Mouse (Mus musculus): ENCODE measurements around the gene Hist1h1a.

Hist1h1a gene

DNA sequence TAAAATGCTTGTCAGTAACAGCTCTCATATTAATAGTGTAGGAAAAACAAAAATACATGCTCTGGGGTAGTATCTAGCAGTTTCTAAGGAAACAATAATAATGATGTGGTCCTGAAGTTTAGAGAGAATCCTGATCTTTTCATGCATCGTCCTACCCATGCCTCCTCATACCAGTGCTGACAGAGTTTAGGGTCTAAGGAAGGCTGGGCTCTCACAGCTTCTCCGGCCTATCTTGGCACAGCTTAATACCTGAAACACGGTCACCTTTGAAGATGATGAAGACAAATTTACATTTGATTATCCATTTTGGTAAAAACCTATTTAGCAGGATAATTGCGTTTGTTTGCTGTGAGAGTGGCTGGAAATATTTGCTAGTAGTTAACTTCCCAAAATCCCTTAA lies 19.5 kb upstream of the Hist1h1a start:
- no peak for DNase-seq (ENCODE audit: low read depth, low spot score)

DNA sequence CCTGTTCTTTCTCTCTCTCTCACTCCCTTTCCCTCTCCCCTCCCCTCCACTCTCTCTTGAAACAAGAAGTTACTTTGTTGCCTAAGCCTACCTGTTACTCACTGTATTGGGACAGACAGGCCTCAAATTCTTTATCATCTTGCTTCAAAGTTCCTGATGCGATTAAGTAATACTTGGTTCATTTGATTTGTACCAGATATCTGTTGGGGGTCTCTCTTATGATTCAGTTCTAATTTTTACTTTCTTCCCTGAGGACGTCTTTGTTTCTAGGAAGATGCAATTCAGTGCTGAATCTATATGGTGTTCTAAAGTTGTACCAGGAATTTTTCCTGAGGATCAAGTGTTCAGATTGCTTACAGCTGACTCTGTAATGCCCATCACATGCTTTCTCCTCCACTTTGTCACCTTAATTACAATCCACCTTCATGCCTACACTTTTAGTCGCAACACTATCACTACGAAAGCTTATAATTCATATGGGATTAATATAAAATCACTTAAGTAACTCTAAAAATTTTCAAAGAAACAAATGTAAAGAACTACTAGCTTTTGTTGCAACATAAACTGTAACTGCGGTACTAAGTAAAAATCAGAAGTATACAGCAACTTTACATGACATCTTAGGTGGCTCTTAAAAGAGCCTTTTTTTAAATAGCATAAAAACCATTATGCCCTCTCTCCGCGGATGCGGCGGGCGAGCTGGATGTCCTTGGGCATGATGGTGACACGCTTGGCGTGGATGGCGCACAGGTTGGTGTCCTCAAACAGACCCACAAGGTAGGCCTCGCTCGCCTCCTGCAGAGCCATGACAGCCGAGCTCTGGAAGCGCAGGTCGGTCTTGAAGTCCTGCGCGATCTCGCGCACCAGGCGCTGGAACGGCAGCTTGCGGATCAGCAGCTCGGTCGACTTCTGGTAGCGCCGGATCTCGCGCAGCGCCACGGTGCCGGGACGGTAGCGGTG lies 18.8 kb upstream of the Hist1h1a start:
- no peak for DNase-seq (ENCODE audit: low read depth, low spot score)

GRCm38 (mm10) chr13:23745381-23746161 lies 17.9 kb upstream of the Hist1h1a start, which contains the start of gene Hist1h3c:
Gene Hist1h3c, minus strand, starts transcription at chr13:23745602.
- peak; percentile 91 for DNase-seq (ENCODE audit: low read depth, low spot score)

GRCm38 (mm10) chr13:23746201-23747080 lies 17.0 kb upstream of the Hist1h1a start, which contains the start of gene Hist1h2bb:
Gene Hist1h2bb, plus strand, starts transcription at chr13:23746734.
- DNase-seq (ENCODE audit: low read depth, low spot score): peak; percentile 87

DNA sequence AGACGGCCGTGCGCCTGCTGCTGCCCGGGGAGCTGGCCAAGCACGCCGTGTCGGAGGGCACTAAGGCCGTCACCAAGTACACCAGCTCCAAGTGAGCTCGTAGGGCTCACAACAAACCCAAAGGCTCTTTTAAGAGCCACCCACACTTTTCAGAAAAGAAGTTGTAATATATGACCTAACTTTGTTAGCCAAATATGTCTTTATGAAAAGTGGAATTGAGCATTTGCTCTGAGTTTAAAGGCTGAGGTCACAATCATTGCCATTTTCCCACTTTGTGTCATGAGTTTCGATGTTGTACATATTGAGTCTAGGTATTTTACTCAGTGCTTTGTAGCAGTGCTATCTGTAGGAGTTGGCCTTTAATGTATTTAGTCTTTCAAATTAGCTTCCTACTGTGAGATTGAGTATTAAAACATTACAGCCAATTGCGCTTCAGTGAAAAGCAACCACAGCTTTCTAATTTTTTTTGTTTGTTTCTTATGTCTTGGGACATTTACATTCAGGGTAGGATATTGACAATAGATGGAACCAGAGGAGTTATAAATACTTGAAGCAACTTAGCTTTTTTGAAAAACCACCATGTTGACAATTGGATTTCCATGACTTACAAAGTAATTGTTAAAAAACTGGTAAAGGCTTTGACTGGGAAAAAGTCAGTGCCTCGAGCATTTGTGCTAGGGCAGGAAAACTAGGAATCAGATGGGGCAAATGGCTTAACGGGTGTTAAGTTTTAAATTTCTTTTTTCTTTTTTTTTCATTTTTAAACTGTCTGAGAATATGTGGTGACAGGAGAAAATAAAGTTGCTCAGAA lies 16.2 kb upstream of the Hist1h1a start:
- DNase-seq (ENCODE audit: low read depth, low spot score): peak; percentile 31

DNA sequence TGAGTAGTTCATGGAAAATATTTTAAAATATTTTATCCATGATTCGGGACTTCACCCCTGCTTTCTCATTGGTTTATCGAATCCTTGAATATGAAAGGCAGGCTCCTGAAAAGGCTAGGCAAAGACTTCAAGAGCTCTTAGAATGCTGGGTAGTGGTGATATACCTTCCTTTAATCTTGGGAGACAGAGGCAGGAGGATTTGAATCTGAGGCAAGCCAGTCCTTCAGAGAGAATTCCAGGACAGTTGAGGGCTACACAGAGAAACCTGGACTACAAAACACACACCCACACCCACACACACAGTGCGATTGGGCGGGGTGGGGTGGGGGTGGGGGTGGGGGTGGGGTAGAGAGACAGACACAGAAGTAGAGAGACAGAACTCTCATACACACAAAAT lies 15.6 kb upstream of the Hist1h1a start:
- DNase-seq (ENCODE audit: low read depth, low spot score): no peak

DNA sequence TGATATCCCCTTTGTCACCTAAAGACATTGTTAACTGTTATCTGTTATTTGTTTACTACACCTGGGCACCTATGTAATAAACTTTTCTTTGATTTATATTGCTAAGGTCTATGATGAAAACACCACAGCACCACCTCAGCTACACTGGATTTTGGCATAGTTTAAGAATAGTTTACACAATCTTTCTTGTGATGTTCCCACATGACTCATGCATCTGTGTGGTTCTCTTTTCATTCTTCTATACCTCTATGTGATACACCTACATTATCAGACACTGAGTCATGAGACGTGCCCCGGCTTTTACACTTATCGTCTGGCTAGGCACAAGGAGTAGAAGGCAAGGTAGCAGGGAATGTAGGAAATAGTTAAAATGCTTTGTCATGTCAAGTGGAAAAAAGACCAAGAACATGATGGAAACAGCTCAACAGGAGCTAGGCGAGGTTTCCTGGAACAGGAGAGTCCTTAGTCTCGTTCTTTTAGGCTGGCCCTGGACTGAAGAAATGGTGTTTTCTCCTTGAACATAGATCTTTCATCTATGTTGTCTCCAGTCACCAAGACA lies 13.8 kb upstream of the Hist1h1a start:
- DNase-seq (ENCODE audit: low read depth, low spot score): no peak

DNA sequence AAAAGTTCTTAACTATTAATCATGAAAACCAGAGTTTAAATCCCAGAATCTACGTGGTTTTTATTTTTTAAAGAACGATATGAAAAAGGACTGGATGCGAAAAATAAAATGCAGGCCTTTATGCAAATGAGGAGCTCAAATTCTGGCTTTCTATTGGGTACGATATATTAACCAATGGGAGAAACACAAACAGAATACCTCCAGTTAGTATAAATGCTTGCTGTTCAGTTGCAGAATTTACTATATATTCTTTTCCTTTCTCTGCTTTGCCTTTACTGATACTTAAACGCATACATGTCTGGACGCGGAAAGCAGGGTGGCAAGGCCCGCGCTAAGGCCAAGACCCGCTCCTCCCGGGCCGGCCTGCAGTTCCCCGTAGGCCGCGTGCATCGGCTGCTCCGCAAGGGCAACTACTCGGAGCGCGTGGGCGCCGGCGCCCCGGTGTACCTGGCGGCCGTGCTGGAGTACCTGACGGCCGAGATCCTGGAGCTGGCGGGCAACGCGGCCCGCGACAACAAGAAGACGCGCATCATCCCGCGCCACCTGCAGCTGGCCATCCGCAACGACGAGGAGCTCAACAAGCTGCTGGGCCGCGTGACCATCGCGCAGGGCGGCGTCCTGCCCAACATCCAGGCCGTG lies 12.5 kb upstream of the Hist1h1a start, which contains the start of gene Hist1h2ab:
Hist1h2ab (plus strand) TSS at position 288 of the 639 bp plus-strand sequence.
- peak; percentile 66 for DNase-seq (ENCODE audit: low read depth, low spot score)

DNA sequence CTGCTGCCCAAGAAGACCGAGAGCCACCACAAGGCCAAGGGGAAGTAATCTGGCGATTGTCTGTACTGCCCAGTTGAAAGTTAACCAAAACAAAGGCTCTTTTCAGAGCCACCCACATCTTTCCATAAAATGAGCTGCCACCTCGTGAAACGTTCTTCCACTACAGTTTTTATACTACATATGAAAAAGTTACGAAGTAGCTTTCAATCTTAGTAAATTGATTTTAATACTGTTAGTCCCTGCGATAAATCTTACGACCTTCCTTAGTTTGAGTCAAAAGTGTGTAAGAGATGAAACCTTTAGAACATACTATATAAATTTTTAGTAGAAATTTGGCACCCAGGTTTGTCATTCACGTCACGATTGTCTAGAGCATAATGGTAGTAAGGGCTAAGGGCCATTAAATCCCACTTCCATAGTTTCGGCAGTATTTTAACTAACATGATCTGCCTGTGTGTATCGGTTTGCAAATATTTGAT lies 11.9 kb upstream of the Hist1h1a start:
- DNase-seq (ENCODE audit: low read depth, low spot score): peak; percentile 29

GRCm38 (mm10) chr13:23752067-23752741 lies 11.3 kb upstream of the Hist1h1a start, which contains the start of gene Hist1h3b:
Gene Hist1h3b, plus strand, starts transcription at chr13:23752267.
- DNase-seq (ENCODE audit: low read depth, low spot score): peak; percentile 85

GRCm38 (mm10) chr13:23752742-23753172 lies 10.7 kb upstream of the Hist1h1a start:
- no peak for DNase-seq (ENCODE audit: low read depth, low spot score)

GRCm38 (mm10) chr13:23753314-23754078 lies 10.0 kb upstream of the Hist1h1a start:
- DNase-seq (ENCODE audit: low read depth, low spot score): no peak

GRCm38 (mm10) chr13:23755000-23755399 lies 8.5 kb upstream of the Hist1h1a start:
- DNase-seq (ENCODE audit: low read depth, low spot score): no peak

- DNase-seq (ENCODE audit: low read depth, low spot score): peak; percentile 92
Measured at GRCm38 (mm10) chr13:23756790-23757189, 6.7 kb upstream of the Hist1h1a start, which contains the start of gene Hist1h4b. Gene Hist1h4b, plus strand, starts transcription at chr13:23757013.

GRCm38 (mm10) chr13:23757211-23757773 lies 6.2 kb upstream of the Hist1h1a start:
- DNase-seq (ENCODE audit: low read depth, low spot score): peak; percentile 47

DNA sequence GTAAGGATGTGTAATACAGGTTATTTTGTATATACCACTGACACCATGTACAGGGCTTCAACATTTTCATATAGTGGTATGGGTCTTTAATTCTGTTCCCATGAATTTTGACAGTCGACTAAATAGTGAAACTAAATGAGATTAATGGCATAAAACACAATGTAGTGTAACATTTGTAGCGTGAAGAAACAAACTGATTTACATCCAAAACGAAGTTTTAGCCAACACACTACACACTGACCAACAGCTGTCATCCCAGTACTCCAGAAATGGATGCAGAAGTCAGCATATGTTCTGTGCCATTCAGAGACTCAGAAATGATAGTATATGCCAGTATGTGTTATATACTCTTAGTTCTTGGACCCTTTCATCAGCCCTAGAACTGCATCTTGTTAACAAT lies 5.5 kb upstream of the Hist1h1a start:
- no peak for DNase-seq (ENCODE audit: low read depth, low spot score)

DNA sequence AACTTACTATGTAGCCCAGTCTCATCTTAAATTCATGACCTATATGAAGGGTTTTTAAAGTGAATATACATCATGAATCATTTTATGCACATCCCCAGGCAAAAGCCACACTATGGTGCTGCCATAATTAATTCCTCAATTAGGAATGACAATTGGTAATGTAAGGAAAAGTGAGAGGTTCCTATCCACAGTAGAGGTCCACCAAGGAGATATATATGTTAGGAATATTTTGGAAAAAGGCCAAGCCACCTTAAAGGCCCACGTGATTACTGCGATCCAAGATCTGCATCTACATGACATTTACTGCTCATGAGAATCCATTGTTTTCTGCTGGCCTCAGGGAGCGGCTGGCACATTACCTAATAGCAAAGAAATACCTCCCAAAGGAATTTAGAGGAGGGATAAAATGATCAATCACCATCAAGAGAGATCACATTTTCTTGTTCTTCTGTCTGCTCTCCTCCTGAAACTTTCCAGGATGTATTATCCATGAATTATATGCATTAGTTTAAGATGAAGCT lies 4.2 kb upstream of the Hist1h1a start:
- no peak for DNase-seq (ENCODE audit: low read depth, low spot score)

Data from CD4-positive, CD25-positive, alpha-beta regulatory T cell, adult 2 months (primary cell).